Mouse (Mus musculus) erythroblast, adult 5-6 weeks (primary cell): ENCODE data around the gene Gm20388. TPM values are rescaled to one million over a fixed set of nuclear protein-coding genes. Genes with fewer than 3 reads are reported as not detected.

Source experiments
- ATAC-seq: replicated peaks from 2 replicates; pipeline ENCODE4 v1.8.0; 2016; ENCODE audit warnings: moderate number of reproducible peaks, mild to moderate bottlenecking, moderate TSS enrichment, inconsistent platforms; ENCODE audit not compliant: poor library complexity, low FRiP score, severe bottlenecking
- total RNA-seq, 2 experiments: library from RNA; stranded (forward) in 1 of 2; stranded (reverse) in 1 of 2; fragments of 150-400 nt in 1 of 2; fragments of 200-764, 138-1000 nt in 1 of 2; gene quantifications; 2 replicates each; pipeline versions ENCODE4 v1.2.3 to v1.2.4; 2015 to 2017; ENCODE audit warnings: low replicate concordance in 2 of 2

Gm20388 gene
- total RNA-seq, 2 experiments from 2014 or later: 2.9 to 7.8 TPM

- ATAC-seq: no peak
Measured at GRCm38 (mm10) chr8:122038076-122038475, 2127.4 kb downstream of the Gm20388 start.

GRCm38 (mm10) chr8:122039452-122039851 is 2128.8 kb downstream of the Gm20388 start:
- no peak for ATAC-seq

- no peak for ATAC-seq
Measured at GRCm38 (mm10) chr8:122047206-122047870, 2136.7 kb downstream of the Gm20388 start.

GRCm38 (mm10) chr8:122049266-122049665 is 2138.6 kb downstream of the Gm20388 start:
- no peak for ATAC-seq

- no peak for ATAC-seq
Measured at GRCm38 (mm10) chr8:122049923-122050322, 2139.3 kb downstream of the Gm20388 start.

GRCm38 (mm10) chr8:122050620-122051019 is 2140.0 kb downstream of the Gm20388 start:
- ATAC-seq: no peak

GRCm38 (mm10) chr8:122055321-122055720 is 2144.7 kb downstream of the Gm20388 start:
- ATAC-seq: no peak

- no peak for ATAC-seq
Measured at GRCm38 (mm10) chr8:122056113-122056512, 2145.5 kb downstream of the Gm20388 start.

GRCm38 (mm10) chr8:122056882-122057281 is 2146.2 kb downstream of the Gm20388 start:
- no peak for ATAC-seq

- ATAC-seq: no peak
Measured at GRCm38 (mm10) chr8:122058510-122058909, 2147.9 kb downstream of the Gm20388 start.

GRCm38 (mm10) chr8:122058951-122059350 is 2148.3 kb downstream of the Gm20388 start:
- no peak for ATAC-seq

- ATAC-seq: no peak
Measured at GRCm38 (mm10) chr8:122062508-122063223, 2152.0 kb downstream of the Gm20388 start.

- ATAC-seq: no peak
Measured at GRCm38 (mm10) chr8:122064353-122064752, 2153.7 kb downstream of the Gm20388 start.

- no peak for ATAC-seq
Measured at GRCm38 (mm10) chr8:122067783-122068505, 2157.3 kb downstream of the Gm20388 start.

GRCm38 (mm10) chr8:122068609-122069008 is 2158.0 kb downstream of the Gm20388 start:
- ATAC-seq: no peak

- no peak for ATAC-seq
Measured at GRCm38 (mm10) chr8:122069281-122069680, 2158.6 kb downstream of the Gm20388 start.

- ATAC-seq: no peak
Measured at GRCm38 (mm10) chr8:122071193-122071592, 2160.6 kb downstream of the Gm20388 start.

GRCm38 (mm10) chr8:122073964-122074363 is 2163.3 kb downstream of the Gm20388 start:
- ATAC-seq: no peak

GRCm38 (mm10) chr8:122074442-122074841 is 2163.8 kb downstream of the Gm20388 start:
- no peak for ATAC-seq

- ATAC-seq: no peak
Measured at GRCm38 (mm10) chr8:122074977-122075376, 2164.3 kb downstream of the Gm20388 start.
